Mouse (Mus musculus) thymus, postnatal 14 days (tissue): ENCODE data around the gene Marcks.

Experiments used
- DNase-seq: peaks from one replicate; pipeline ENCODE4 v3.0.0; 2021

Gene Marcks

GRCm38 (mm10) chr10:37138778-37139442 is at the start of gene Marcks:
Marcks (minus strand) TSS chr10:37138920.
- DNase-seq, result peak; percentile 94

GRCm38 (mm10) chr10:37177071-37177470 is 38.4 kb upstream of the Marcks start:
- no peak for DNase-seq

DNA sequence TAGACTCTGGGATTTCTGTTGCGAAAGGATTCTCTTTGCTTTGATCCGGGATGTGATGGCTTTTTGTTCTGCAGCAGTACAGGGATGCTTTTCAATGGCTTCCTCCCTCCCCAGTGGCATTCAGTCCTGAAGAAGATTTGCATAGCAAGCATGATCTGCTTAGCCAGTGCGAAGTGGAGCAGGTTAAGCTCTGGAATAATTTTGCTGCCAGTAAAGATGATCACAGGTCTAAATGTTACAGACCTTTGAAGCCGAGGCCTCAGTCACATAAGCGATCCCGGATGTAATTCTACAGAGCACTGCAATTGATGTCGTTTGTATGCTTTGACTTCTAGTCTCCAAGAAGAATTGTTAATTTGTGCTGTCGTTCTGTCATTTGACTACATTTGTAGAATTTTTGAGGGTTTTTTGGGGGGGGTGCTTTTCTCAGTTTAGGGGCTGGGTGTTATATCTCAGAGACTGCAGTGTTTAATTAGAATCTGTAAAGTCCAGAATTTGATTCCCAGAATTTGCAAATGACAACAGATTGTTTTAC is 33.8 kb upstream of the Marcks start:
- no peak for DNase-seq

DNA sequence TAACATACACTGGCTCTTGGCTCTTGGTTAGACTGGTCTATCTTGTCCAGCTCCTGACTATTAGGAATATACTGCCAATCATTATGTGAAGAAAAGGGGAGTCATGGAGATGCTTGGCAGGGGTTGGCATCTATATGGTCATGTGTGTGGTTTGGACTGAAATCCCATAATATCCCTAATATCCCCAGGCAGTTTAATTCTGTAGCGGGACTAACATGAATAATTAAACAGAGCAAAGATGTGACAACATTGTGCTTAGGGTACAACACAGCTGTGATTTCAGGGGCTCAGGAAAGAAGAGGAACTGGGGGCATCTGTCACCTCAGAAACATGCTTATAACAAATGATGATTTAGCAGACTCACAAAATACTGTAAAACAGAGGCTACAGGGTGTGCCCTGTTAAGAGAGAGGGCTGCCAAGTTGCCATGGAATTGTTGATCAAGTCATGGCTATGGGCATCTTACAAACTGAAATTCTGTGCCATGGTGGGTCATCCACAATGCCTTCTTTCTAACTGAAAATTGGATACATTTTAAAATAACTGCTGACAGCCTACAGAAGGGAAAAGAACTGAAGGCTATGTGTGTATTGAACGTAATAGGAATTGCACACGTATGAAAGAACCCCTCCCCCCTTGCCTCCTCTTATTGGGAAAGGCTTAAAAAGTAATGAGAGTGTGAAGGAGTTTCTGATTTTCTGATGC is 33.1 kb upstream of the Marcks start:
- no peak for DNase-seq

GRCm38 (mm10) chr10:37170878-37171277 is 32.2 kb upstream of the Marcks start:
- DNase-seq, result no peak

- no peak for DNase-seq
Measured at GRCm38 (mm10) chr10:37170466-37170865, 31.7 kb upstream of the Marcks start.

- DNase-seq, result no peak
Measured at GRCm38 (mm10) chr10:37167527-37167926, 28.8 kb upstream of the Marcks start.

GRCm38 (mm10) chr10:37159731-37160130 is 21.0 kb upstream of the Marcks start:
- no peak for DNase-seq

DNA sequence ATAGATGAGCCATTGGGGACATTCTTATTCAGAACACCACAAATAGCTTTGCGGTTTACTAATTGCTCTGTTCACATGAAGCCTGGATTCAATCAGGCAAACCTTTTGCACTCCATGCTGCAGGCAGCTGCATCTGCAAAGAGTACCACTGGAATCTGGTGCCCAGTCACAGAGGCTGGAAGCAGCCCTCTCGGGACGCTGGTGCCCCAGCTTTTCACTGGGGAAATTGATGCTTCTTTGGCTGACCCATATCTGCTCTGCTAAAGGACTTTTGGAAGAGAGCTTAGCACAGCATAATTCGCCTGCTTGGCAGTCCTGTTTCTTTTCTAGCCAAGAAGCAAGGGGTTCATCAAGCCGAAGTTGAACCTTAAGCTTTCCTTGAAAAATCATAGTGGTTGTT is 18.4 kb upstream of the Marcks start:
- no peak for DNase-seq

GRCm38 (mm10) chr10:37155131-37155530 is 16.4 kb upstream of the Marcks start:
- DNase-seq, result no peak

DNA sequence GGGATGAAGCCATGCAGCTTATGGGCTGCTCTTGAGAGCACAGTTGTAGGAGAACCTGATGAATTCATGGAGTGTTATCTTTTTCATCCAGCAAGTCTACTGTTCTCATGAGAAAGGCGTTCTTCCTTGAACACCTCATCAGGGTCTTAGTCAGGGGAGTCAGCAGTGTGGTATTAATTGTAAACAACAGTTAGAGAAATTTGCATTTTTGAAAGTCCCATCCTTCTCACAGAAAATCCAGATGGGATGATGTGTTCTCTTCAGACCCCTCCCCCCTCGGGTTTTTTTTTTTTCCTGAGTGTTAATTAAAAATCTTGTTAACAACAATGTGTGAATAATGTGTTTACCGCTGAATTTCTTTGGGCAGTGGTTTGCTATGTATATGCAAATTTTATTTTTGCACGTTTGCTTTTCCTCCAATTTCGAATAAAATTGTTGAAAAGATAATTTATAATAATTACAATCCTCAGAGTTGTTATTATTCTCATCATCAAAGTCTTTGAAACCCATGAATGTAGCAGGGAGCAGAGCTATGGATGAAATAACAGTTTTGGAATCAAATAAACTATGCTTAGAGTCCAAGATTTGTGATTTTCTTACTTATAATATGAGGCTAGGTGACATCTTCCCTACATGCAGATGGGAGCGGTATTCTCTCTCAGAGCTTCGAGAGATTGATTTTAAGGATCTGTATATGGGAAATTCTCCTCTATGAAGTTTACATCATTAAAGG is 13.0 kb upstream of the Marcks start:
- DNase-seq, result no peak

GRCm38 (mm10) chr10:37148016-37148415 is 9.3 kb upstream of the Marcks start:
- DNase-seq, result peak; percentile 49

- no peak for DNase-seq
Measured at GRCm38 (mm10) chr10:37145456-37145855, 6.7 kb upstream of the Marcks start.

DNA sequence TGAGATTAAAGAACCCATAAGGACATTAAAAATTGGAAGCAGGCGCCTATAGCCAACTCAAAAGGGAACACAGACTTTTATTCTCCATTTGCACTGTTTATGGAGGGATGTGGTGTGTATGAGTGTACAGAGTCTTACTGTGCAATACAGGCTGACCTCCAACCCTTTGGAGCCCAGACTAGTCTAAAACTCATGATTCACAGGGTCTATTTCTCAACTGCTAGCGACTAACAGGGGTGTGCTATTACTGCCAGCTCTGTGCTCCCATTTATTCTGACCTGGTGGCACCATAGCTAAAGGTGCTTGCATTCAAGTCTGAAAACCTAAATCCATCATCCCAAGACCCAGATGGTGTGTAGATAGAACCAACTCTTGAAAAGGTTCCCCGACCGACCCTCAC is 2.9 kb upstream of the Marcks start:
- no peak for DNase-seq

DNA sequence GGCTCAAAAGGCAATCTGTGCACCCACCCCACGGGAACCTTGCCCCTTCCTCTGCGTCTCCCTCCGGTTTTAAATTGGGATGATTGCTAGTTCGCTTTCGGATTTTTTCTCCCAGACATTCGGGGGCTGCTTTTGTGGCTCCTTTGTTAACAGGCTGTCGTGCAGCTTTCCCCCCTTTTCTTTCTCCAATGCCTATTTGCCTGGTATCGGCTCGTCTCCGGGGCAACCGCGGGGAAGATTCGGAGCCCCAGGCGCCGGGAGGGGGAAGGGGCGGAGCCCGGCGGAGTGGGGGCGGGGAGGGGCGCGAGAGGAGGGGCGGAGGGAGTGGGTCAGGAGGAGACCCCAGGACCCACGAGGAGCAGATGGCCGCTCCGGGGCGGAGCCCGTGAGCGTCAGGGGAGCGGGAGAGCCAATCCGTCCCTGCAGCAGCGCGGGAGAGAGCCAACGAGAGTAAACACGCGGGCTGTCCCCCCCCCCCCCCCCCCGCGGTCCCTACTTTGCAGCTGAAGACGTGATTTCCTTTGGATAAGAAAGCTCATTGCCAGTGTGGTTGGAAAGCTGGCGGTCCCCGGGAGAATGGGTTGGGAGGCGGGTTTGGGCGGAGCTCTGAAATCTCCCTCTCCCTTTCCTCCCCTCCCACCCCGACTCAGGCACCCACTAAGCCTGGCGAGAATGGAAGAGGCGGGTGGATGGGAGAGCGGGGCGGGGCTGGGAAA is 2.2 kb upstream of the Marcks start:
- DNase-seq, result peak; percentile 86

DNA sequence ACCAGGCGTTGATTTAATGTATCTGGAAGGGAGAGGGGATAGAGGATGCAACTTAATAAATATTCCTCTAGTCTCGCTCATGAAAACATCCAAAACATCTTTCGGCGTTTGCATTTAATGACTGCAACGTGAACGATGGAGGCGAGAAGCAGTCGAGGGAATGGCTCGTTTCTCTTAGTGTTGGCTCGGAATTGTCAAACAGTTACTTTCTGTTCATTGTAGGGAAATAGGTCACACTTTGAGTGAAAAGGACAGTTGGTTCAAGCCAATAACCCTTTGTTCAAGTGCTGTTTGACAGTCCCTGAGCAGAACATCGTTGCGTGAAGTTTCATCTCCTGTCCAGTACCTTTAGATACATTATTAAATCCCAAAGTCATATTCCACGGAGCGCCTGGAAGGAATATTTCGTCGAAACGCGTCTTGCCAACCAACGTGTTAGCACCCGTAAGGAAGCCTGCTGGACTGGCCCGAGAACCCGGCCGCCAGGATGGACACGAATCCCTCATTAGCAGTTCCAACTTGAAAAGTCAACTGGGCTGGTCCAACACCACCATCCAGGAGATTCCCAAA is 1.5 kb upstream of the Marcks start:
- no peak for DNase-seq

DNA sequence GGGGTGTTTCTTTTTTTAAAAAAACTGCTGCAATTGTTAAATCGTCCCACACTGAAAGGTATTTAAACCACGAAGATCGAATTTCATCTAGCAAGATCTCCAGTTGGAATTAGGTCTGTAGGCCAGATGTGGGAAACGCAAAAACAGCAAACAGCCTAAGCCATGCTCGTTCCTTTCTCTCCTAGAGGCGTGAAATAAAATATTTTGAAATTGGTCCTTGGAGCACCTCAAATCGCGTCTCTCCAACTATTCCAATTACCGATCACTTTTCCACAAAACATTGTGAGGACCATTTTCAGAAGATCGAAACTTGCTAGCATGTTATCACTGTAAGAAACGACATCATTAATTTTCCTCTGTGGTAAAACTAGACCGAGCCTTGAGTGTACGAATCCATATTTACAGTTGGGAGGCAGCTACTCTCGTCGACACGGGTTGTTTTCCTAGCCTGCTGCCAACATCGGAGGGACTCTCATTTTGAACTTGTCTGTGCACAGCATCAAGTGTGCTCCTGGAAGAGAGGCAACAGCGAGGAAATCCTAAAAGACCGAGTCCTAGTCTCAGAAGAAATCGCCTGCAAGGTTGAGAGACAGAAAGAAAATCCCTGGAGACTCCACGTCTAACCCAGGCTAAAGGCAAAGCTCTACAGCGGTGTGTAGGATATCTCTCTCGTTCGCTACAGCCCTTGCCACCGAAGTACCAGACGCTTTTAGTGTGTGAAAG is 884 bp upstream of the Marcks start:
- DNase-seq, result peak; percentile 53

- DNase-seq, result peak; percentile 59
Measured at GRCm38 (mm10) chr10:37138311-37138731, 399 bp downstream of the Marcks start.

GRCm38 (mm10) chr10:37137531-37138310 is 999 bp downstream of the Marcks start:
- peak; percentile 76 for DNase-seq

- DNase-seq, result peak; percentile 96
Measured at GRCm38 (mm10) chr10:37136981-37137518, 1.7 kb downstream of the Marcks start.
